Mouse (Mus musculus) kidney, adult 2 months (tissue): ENCODE measurements around the gene Hus1.

Source experiments
- CTCF ChIP-seq: fragments of 200-500 bp; conservative IDR thresholded peaks from 2 replicates; pipeline ENCODE4 v1.5.1; 2011; ENCODE audit warnings: low read depth, mild to moderate bottlenecking, control low read depth, low read length, moderate library complexity, mixed read lengths; ENCODE audit not compliant: insufficient read depth, insufficient read length
- POLR2A ChIP-seq: fragments of 200-500 bp; IDR thresholded peaks from one replicate; pipeline ENCODE4 v1.6.1; 2011; ENCODE audit warnings: low read depth, low read length, control low read depth

DNA sequence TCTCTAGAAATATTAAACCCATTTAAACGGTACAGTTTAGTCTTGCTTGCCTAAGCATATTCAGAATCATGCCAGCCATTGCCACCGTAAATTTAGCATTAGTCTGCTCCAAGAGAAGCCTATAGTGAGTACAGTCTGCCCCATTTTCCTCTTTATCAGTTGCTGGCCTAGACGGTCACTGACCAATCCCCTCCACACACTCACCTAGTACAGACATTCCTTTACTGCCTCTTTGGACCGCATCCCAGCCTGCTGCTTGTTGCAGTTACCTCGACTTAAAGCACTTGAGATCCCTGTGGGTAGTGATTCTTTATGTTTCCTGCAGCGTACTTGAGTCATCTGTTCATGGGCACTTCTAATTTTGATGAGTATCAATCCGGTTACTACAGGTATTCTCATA, 13.8 kb upstream of the Hus1 start:
- TF ChIP-seq POLR2A = no peak
- no peak for TF ChIP-seq CTCF
